Mouse (Mus musculus) brain, embryonic 14.5 days (tissue): ENCODE measurements at regions not wholly inside any gene's neighbourhood (a gene's known extent, or its start where the extent isn't known, plus 50 kb on each side); places are given as distances from the start of the nearest gene placed in this dataset.

Experiments used
- DNase-seq: peaks from one replicate; pipeline ENCODE4 v3.0.0-alpha.2; 2011; ENCODE audit warnings: low read depth
- CTCF ChIP-seq: fragments of 200-500 bp; IDR thresholded peaks from 2 replicates; pipeline ENCODE4 v1.5.1; 2012; ENCODE audit warnings: inconsistent platforms, mild to moderate bottlenecking, moderate library complexity, borderline replicate concordance; ENCODE audit not compliant: insufficient read depth, insufficient read length; ENCODE audit errors: extremely low read depth
- POLR2A ChIP-seq: fragments of 200-500 bp; IDR thresholded peaks from 2 replicates; pipeline ENCODE4 v1.6.1; 2012; ENCODE audit warnings: mild to moderate bottlenecking, inconsistent platforms, borderline replicate concordance; ENCODE audit not compliant: poor library complexity, insufficient read depth, insufficient read length, severe bottlenecking; ENCODE audit errors: extremely low read depth

GRCm38 (mm10) chr5:47115882-47116281 is 867.1 kb upstream of the Slit2 start:
- DNase-seq = no peak
- TF ChIP-seq POLR2A (no peak), CTCF (no peak)

GRCm38 (mm10) chr5:47095703-47096102 is 887.2 kb upstream of the Slit2 start:
- TF ChIP-seq CTCF = no peak
- TF ChIP-seq POLR2A = no peak
- no peak for DNase-seq

- TF ChIP-seq POLR2A (no peak), CTCF (no peak)
- peak; percentile 48 for DNase-seq
Observed at GRCm38 (mm10) chr5:47052942-47053341, 930.0 kb upstream of the Slit2 start.

GRCm38 (mm10) chr5:47036752-47037151 is 946.2 kb upstream of the Slit2 start:
- peak; percentile 58 for DNase-seq
- no peak for TF ChIP-seq POLR2A
- no peak for TF ChIP-seq CTCF

GRCm38 (mm10) chr5:47034021-47034420 is 948.9 kb upstream of the Slit2 start:
- TF ChIP-seq CTCF = no peak
- no peak for TF ChIP-seq POLR2A
- peak; percentile 76 for DNase-seq

- peak; percentile 77 for DNase-seq
- TF ChIP-seq POLR2A (no peak), CTCF (peak; percentile 68; the same call in 1 of the 2 replicates)
Observed at GRCm38 (mm10) chr5:47014351-47014750, 968.6 kb upstream of the Slit2 start.

- TF ChIP-seq CTCF (no peak), POLR2A (no peak)
- no peak for DNase-seq
Observed at GRCm38 (mm10) chr5:46992557-46992956, 990.4 kb upstream of the Slit2 start.

GRCm38 (mm10) chr5:46986519-46986918 is 996.4 kb upstream of the Slit2 start:
- no peak for TF ChIP-seq POLR2A
- no peak for TF ChIP-seq CTCF
- no peak for DNase-seq

GRCm38 (mm10) chr5:46980326-46980725 is 1002.6 kb upstream of the Slit2 start:
- TF ChIP-seq POLR2A (no peak), CTCF (no peak)
- peak; percentile 19 for DNase-seq

GRCm38 (mm10) chr5:46968870-46969436 is 1014.0 kb upstream of the Slit2 start:
- TF ChIP-seq CTCF (no peak), POLR2A (no peak)
- DNase-seq = no peak

- peak; percentile 35 for DNase-seq
- TF ChIP-seq CTCF (no peak), POLR2A (no peak)
Observed at GRCm38 (mm10) chr5:46960749-46961148, 1022.2 kb upstream of the Slit2 start.

- peak; percentile 9 for DNase-seq
- no peak for TF ChIP-seq CTCF
- no peak for TF ChIP-seq POLR2A
Observed at GRCm38 (mm10) chr5:46926324-46926723, 1056.6 kb upstream of the Slit2 start.
